ENCODE assay signal across 8 mouse cellular contexts in genomic region chr8:124949209-124950068, GRCm38 (mm10). TPM values are rescaled to one million over a fixed set of nuclear protein-coding genes. Genes with fewer than 3 reads are reported as not detected.
DNase-seq lines count a peak whose midpoint lies in the region; ATAC-seq lines count a peak whose summit lies in the region.

Gene Egln1 (minus strand): TSS chr8:124949324.

- peak; percentile 63 for ATAC-seq in frontal cortex, adult (ENCODE audit: low TSS enrichment)
- ATAC-seq in hematopoietic stem cell, adult 5-6 weeks (replicated peaks in 1 of 2; ENCODE audit: insufficient read depth in 1 of 2, low FRiP score in 2 of 2, low TSS enrichment in 1 of 2, low read depth in 1 of 2, poor library complexity in 2 of 2, severe bottlenecking in 2 of 2) = peak in 1 of 2 experiments; percentile 51; a peak in 3 of 4 replicates

- DNase-seq in Muller cell, postnatal 12 days (ENCODE audit: inconsistent ontology term) = peak; percentile 92
- DNase-seq in cerebellum, adult 8-10 months = peak; percentile 72
- DNase-seq in layer of hippocampus, postnatal 10 days (ENCODE audit: low spot score in 2 of 2) = peak; percentile 70 to 81
- DNase-seq in lung, postnatal 10 days = peak; percentile 83
- DNase-seq in retina, adult 2 months (ENCODE audit: low read depth, low spot score) = peak; percentile 74
- peak; percentile 85 for DNase-seq in thymus, postnatal 25 days

RNA-seq across cellular contexts. Expression of gene Egln1, which starts in this region (rescaled TPM):
- total RNA-seq in hematopoietic stem cell, adult 5-6 weeks (2017) = 18.8 and 24.0 TPM in 2 replicates
- 10 to 100 TPM; 59.7 to 63.2 TPM for total RNA-seq in layer of hippocampus, postnatal 10 days (2021)
